Mouse (Mus musculus) limb, embryonic 15.5 days (tissue): ENCODE data around the gene Cd300lb. TPM values are rescaled to one million over a fixed set of nuclear protein-coding genes. Genes with fewer than 3 reads are reported as not detected.
"Not testable (repeated sequence)": the region's sequence is repeated elsewhere in the genome, so short reads cannot be mapped to it uniquely, and the experiment has no call there.

Experiments used
- ATAC-seq: fragments of 200-750 bp; cut with Nextera tagmentation; 2 replicates; pipeline ENCODE4 v1.8.0; 2017; ENCODE audit warnings: low read depth, moderate TSS enrichment; ENCODE audit not compliant: insufficient number of reproducible peaks, low FRiP score, low TSS enrichment
- H3K27ac ChIP-seq: fragments of 300-500 bp; sonication (generic); 2 replicates; pipeline ENCODE4 v1.5.1; 2015; ENCODE audit warnings: moderate library complexity, mild to moderate bottlenecking, inconsistent platforms
- H3K27me3 ChIP-seq: fragments of 300-500 bp; sonication (generic); 2 replicates; pipeline ENCODE4 v1.6.1; 2015; ENCODE audit warnings: inconsistent platforms
- H3K36me3 ChIP-seq: fragments of 300-500 bp; sonication (generic); 2 replicates; pipeline ENCODE4 v1.6.1; 2015; ENCODE audit warnings: inconsistent platforms
- H3K4me1 ChIP-seq: fragments of 300-500 bp; sonication (generic); 2 replicates; pipeline ENCODE4 v1.6.1; 2015; ENCODE audit warnings: inconsistent platforms
- H3K4me2 ChIP-seq: fragments of 300-500 bp; sonication (generic); 2 replicates; pipeline ENCODE4 v1.6.1; 2015; ENCODE audit warnings: mild to moderate bottlenecking, inconsistent platforms
- H3K4me3 ChIP-seq: fragments of 300-500 bp; sonication (generic); 2 replicates; pipeline ENCODE4 v1.5.1; 2015; ENCODE audit warnings: mild to moderate bottlenecking, inconsistent platforms
- H3K9ac ChIP-seq: fragments of 300-500 bp; sonication (generic); 2 replicates; pipeline ENCODE4 v1.6.1; 2015; ENCODE audit warnings: inconsistent platforms
- H3K9me3 ChIP-seq: fragments of 300-500 bp; sonication (generic); 2 replicates; pipeline ENCODE4 v1.6.1; 2016; ENCODE audit warnings: inconsistent platforms
- WGBS: fragments of 180-500 bp; shearing (Covaris S2); methylation state at CpG from one replicate; pipeline ENCODE4 v1.1.7; 2015; 5-methylcytosine and 5-hydroxymethylcytosine counted together
- polyA plus RNA-seq: library from polyadenylated mRNA; unstranded; fragments of >200 nt; fragmentation: Nextera tagmentation; extraction: Ambion mirVana; gene quantifications from 2 replicates; pipeline ENCODE4 v1.2.1, GENCODE M21; 2015

The Cd300lb gene
- polyA plus RNA-seq, 1 experiment from 2014 or later = 0.46 TPM

DNA sequence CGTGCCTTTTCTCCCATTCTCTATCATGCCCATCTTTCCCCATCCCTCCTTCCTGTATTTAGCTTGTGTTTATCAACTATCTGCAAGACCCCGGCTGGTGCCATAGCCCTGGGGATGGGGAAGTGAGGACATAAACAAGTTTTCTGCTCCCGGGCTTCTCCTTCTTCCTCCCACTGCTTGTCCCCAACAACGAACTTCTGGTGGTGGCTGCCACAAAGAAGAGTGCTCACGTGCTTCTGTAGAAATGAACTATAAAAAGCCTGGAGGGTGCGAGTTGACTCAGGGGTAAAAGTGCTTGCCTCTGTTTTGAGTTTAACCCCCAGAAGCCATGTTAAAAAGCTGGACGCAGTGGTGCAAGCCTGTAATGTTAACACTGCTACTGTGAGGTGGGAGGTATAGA is 19.2 kb downstream of the Cd300lb start:
- Histone ChIP-seq H3K9ac (no peak overlapping the region), H3K36me3 (no peaks in the 10 kb centered on the region), H3K4me1 (no peaks in the 10 kb centered on the region), H3K4me2 (no peak overlapping the region), H3K27ac (no peak overlapping the region), H3K4me3 (no peak overlapping the region), H3K27me3 (peaks cover 11% of the 10 kb centered on the region; the same call in 1 of the 2 replicates), H3K9me3 (no peaks in the 10 kb centered on the region)
- no peak for ATAC-seq
- WGBS = 21% methylated on average over 7 of the region's 7 CpGs

DNA sequence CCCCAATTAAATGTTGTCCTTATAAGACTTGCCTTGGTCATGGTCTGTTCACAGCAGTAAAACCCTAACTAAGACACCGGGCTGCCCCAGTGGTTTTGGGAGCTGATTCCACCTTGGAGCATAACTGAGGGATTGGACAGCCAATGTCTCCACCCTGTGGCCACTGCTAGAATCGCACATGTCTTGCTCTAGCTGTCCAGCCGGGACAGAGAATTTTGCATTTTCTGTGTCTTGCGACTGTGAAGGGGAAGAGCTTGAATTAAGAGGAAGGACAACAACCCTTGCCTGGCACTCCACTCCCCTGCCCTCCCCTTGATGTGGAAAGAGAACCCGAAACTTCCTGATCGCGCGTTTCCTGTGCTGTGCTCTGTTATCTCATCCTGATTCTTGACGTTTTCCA is 21.3 kb downstream of the Cd300lb start:
- no peaks in the 10 kb centered on the region for H3K4me1 ChIP-seq
- H3K4me3 ChIP-seq = no peak overlapping the region
- no peak overlapping the region for H3K4me2 ChIP-seq
- no peak overlapping the region for H3K27ac ChIP-seq
- ATAC-seq = no peak
- 15% methylated on average over 9 of the region's 9 CpGs for WGBS
- H3K9ac ChIP-seq = no peak overlapping the region
- H3K27me3 ChIP-seq = peaks cover 11% of the 10 kb centered on the region; the same call in 1 of the 2 replicates
- no peaks in the 10 kb centered on the region for H3K36me3 ChIP-seq
- no peaks in the 10 kb centered on the region for H3K9me3 ChIP-seq

DNA sequence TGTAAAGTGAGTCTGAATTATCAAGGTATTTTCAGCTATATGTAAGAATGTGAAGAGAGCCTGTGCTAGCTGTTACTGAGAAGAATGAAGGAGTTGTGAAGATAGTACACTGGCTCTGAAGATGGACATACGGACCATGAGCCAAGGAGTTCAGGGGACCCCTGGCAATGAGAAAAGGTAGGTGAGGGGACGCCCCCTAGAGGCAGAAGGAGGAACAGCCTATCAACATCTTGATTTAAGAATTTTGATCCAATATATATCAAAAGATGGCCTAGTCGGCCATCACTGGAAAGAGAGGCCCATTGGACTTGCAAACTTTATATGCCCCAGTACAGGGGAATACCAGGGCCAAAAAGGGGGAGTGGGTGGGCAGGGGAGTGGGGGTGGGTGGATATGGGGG is 24.6 kb downstream of the Cd300lb start:
- not testable (repeated sequence) for H3K9me3 ChIP-seq, H3K36me3 ChIP-seq, ATAC-seq, H3K4me1 ChIP-seq, H3K4me2 ChIP-seq, H3K9ac ChIP-seq, H3K27ac ChIP-seq, H3K4me3 ChIP-seq
- WGBS = 36% methylated on average over 3 of the region's 3 CpGs
- peaks cover 11% of the 10 kb centered on the region; the same call in 1 of the 2 replicates for H3K27me3 ChIP-seq

GRCm38 (mm10) chr11:114908086-114908485 is 26.1 kb downstream of the Cd300lb start:
- peaks cover 2% of the 10 kb centered on the region; the same call in 1 of the 2 replicates for H3K27me3 ChIP-seq
- no peak overlapping the region for H3K27ac ChIP-seq
- WGBS = 53% methylated on average over 4 of the region's 4 CpGs
- no peak overlapping the region for H3K4me2 ChIP-seq
- H3K4me3 ChIP-seq = no peak overlapping the region
- no peak overlapping the region for H3K9ac ChIP-seq
- H3K4me1 ChIP-seq = no peaks in the 10 kb centered on the region
- no peak for ATAC-seq
- H3K36me3 ChIP-seq = no peaks in the 10 kb centered on the region
- no peaks in the 10 kb centered on the region for H3K9me3 ChIP-seq

DNA sequence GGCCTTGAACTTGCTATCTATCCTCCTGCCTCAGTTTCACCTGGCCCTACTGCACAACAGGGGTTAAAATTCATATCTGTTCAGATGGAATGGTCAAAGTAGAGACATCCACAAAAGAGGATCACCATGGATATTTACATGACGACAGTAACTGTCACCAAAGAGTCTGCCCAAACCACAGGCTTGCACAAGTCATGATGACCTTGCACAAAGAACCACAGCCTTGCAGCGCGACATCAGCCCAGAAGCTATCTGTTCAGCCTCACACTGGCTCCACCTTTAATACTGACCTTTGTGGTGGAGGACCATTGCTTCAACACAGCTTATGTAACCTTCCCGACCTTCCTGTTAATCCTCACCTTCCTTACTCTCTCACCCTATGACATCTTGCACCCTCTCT is 26.6 kb downstream of the Cd300lb start:
- Histone ChIP-seq H3K4me1 (no peaks in the 10 kb centered on the region), H3K27me3 (no peaks in the 10 kb centered on the region), H3K4me2 (no peak overlapping the region), H3K36me3 (no peaks in the 10 kb centered on the region), H3K27ac (no peak overlapping the region), H3K9me3 (no peaks in the 10 kb centered on the region), H3K9ac (no peak overlapping the region), H3K4me3 (no peak overlapping the region)
- no peak for ATAC-seq
- WGBS = 80% methylated on average over 4 of the region's 4 CpGs

DNA sequence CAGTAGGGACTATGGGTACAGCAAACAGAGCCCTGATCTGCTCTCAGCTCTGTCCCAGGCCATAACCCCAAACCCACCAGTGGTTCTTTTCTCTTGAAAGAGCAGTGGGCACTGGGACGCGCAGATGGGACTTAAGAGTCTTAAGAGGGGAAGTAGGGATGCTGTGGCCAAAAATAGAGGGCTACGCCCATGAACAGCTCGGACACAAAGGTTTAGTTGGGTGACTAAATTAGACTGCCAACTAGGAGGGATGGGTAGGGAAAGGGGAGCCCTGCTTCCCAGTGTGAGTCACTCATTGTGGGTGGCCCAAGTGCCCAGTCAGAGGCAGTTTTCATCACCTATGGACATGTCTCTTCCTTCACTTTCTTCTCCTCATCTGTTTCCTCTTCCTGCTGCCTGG is 31.0 kb downstream of the Cd300lb start:
- H3K36me3 ChIP-seq = no peaks in the 10 kb centered on the region
- no peaks in the 10 kb centered on the region for H3K9me3 ChIP-seq
- WGBS = 86% methylated on average over 4 of the region's 4 CpGs
- H3K27ac ChIP-seq = no peak overlapping the region
- no peaks in the 10 kb centered on the region for H3K4me1 ChIP-seq
- H3K9ac ChIP-seq = no peak overlapping the region
- ATAC-seq = no peak
- H3K27me3 ChIP-seq = no peaks in the 10 kb centered on the region
- H3K4me3 ChIP-seq = no peak overlapping the region
- H3K4me2 ChIP-seq = no peak overlapping the region

DNA sequence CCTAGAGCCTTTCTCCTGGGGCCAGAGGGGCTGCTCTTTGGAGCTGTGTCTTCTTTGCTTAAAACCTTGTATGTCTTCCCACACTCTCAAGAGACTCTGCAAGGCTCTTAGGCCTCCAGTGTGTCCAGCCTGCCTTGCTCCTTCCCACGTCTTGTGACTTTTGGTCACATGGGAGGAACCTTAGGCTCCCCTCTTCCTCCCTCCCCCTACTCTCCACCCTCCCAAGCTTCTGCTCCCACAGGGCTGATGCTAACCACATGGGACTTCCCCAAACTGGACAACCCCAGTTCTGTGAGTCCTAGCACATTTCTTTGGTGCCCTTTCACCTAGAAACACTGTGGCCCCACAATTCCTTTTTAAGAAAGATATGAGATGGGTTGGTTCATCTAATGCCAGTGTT is 36.2 kb downstream of the Cd300lb start:
- ATAC-seq = no peak
- no peaks in the 10 kb centered on the region for H3K36me3 ChIP-seq
- H3K27me3 ChIP-seq = no peaks in the 10 kb centered on the region
- 21% methylated on average over 1 of the region's 1 CpGs for WGBS
- no peaks in the 10 kb centered on the region for H3K9me3 ChIP-seq
- no peak overlapping the region for H3K27ac ChIP-seq
- H3K4me1 ChIP-seq = no peaks in the 10 kb centered on the region
- H3K9ac ChIP-seq = no peak overlapping the region
- no peak overlapping the region for H3K4me2 ChIP-seq
- no peak overlapping the region for H3K4me3 ChIP-seq

DNA sequence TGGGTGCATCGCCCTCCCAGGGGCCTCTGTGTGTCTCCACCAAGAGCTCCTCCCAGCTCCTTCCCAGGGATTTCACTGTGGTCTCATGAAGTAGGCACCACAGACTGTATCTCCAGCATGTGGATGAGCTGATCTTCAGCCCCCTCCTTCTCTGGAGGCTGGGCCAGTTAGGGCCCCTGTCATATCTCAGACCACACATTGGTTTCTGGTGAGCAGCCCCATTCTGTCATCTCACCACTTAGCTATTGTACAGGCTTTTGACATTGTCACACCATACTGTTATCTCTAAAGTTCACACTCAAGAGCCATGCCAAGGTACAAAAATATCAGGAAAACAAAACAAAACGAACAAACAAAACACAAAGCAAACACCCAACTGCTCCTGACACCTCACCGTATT is 38.1 kb downstream of the Cd300lb start:
- H3K36me3 ChIP-seq = no peaks in the 10 kb centered on the region
- no peaks in the 10 kb centered on the region for H3K4me1 ChIP-seq

GRCm38 (mm10) chr11:114890542-114890941 is 43.6 kb downstream of the Cd300lb start:
- 59% methylated on average over 5 of the region's 5 CpGs for WGBS
- no peak overlapping the region for H3K4me2 ChIP-seq
- H3K36me3 ChIP-seq = no peaks in the 10 kb centered on the region
- no peak overlapping the region for H3K4me3 ChIP-seq
- H3K27me3 ChIP-seq = no peaks in the 10 kb centered on the region
- no peak for ATAC-seq
- no peaks in the 10 kb centered on the region for H3K4me1 ChIP-seq
- no peak overlapping the region for H3K27ac ChIP-seq
- no peak overlapping the region for H3K9ac ChIP-seq
- no peaks in the 10 kb centered on the region for H3K9me3 ChIP-seq

More for the DNA sequence above, 38.1 kb downstream of the Cd300lb start:
- ATAC-seq = no peak
- WGBS = 85% methylated on average over 3 of the region's 3 CpGs
- Histone ChIP-seq H3K4me3 (no peak overlapping the region), H3K27ac (no peak overlapping the region), H3K4me2 (no peak overlapping the region), H3K9me3 (no peaks in the 10 kb centered on the region), H3K27me3 (no peaks in the 10 kb centered on the region), H3K9ac (no peak overlapping the region)

- Histone ChIP-seq H3K36me3 (no peaks in the 10 kb centered on the region), H3K4me2 (no peak within 1 kb of the TSS), H3K27me3 (no peaks in the 10 kb centered on the region), H3K4me1 (no peaks in the 10 kb centered on the region), H3K27ac (no peak within 1 kb of the TSS), H3K9me3 (no peaks in the 10 kb centered on the region), H3K9ac (no peak within 1 kb of the TSS), H3K4me3 (no peak within 1 kb of the TSS)
- 66% methylated on average over 18 of the region's 18 CpGs for WGBS
- no peak for ATAC-seq
Observed at GRCm38 (mm10) chr11:114889991-114890518, 44.1 kb downstream of the Cd300lb start, which contains the start of gene Cd300a. Gene Cd300a, plus strand, starts transcription at chr11:114890041.

- H3K27me3 ChIP-seq = no peaks in the 10 kb centered on the region
- H3K4me2 ChIP-seq = no peak overlapping the region
- no peaks in the 10 kb centered on the region for H3K9me3 ChIP-seq
- H3K9ac ChIP-seq = no peak overlapping the region
- H3K4me3 ChIP-seq = no peak overlapping the region
- H3K36me3 ChIP-seq = no peaks in the 10 kb centered on the region
- 73% methylated on average over 4 of the region's 4 CpGs for WGBS
- no peaks in the 10 kb centered on the region for H3K4me1 ChIP-seq
- H3K27ac ChIP-seq = no peak overlapping the region
- ATAC-seq = no peak
Observed at GRCm38 (mm10) chr11:114884380-114885100, 49.6 kb downstream of the Cd300lb start.

- Histone ChIP-seq H3K4me2 (no peak overlapping the region), H3K27me3 (no peaks in the 10 kb centered on the region), H3K9me3 (no peaks in the 10 kb centered on the region), H3K27ac (no peak overlapping the region), H3K4me3 (no peak overlapping the region), H3K36me3 (no peaks in the 10 kb centered on the region), H3K4me1 (no peaks in the 10 kb centered on the region), H3K9ac (no peak overlapping the region)
- 81% methylated on average over 4 of the region's 4 CpGs for WGBS
- ATAC-seq = no peak
Observed at GRCm38 (mm10) chr11:114883251-114883789, 50.9 kb downstream of the Cd300lb start.
